Mouse (Mus musculus) CH12.LX (cell line): Measurements from ENCODE around the gene Slc4a11. TPM values are rescaled to one million over a fixed set of nuclear protein-coding genes. Genes with fewer than 3 reads are reported as not detected.

Experiments used
- DNase-seq: peaks from one replicate; pipeline ENCODE4 v3.0.0-alpha.2; 2013; ENCODE audit errors: extremely low read depth
- H3K27ac ChIP-seq: 2 replicates; pipeline ENCODE4 v1.5.1; 2012; ENCODE audit warnings: low read depth, mild to moderate bottlenecking, control low read depth, moderate library complexity; ENCODE audit not compliant: insufficient read depth
- H3K27me3 ChIP-seq: replicated peaks from 2 replicates; pipeline ENCODE3; 2012; ENCODE audit warnings: inconsistent platforms
- H3K36me3 ChIP-seq, 2 experiments: replicated peaks in 1 of 2; 2 replicates each; pipeline versions ENCODE3 to v1.6.1; 2012; ENCODE audit warnings: inconsistent platforms in 1 of 2, low read length in 1 of 2, mild to moderate bottlenecking in 1 of 2, mixed read lengths in 1 of 2, moderate library complexity in 1 of 2; ENCODE audit not compliant: control insufficient read depth in 1 of 2, insufficient read depth in 1 of 2
- H3K4me1 ChIP-seq, 2 experiments: 2 replicates each; pipeline ENCODE4 v1.6.1; 2012; ENCODE audit warnings: inconsistent platforms in 1 of 2, moderate library complexity in 1 of 2; ENCODE audit not compliant: insufficient read depth in 2 of 2, control insufficient read depth in 1 of 2
- H3K4me2 ChIP-seq: 2 replicates; pipeline ENCODE4 v1.6.1; 2012; ENCODE audit warnings: low read depth, mild to moderate bottlenecking, control low read depth; ENCODE audit not compliant: poor library complexity, insufficient read depth, severe bottlenecking
- H3K4me3 ChIP-seq, 3 experiments: fragments of 150-350 bp in 1 of 3; sonication (generic) in 1 of 3; replicated peaks in 1 of 3; 2 replicates each; pipeline versions ENCODE3 to v1.5.1; 2011 to 2012; ENCODE audit warnings: low read depth in 2 of 3, low read length in 2 of 3, mild to moderate bottlenecking in 2 of 3, moderate library complexity in 2 of 3, control low read depth in 1 of 3, improper control_type of control experiment in 1 of 3, inconsistent platforms in 1 of 3, mixed read lengths in 1 of 3; ENCODE audit not compliant: poor library complexity in 1 of 3
- H3K79me2 ChIP-seq: replicated peaks from 2 replicates; pipeline ENCODE4 v1.6.1; 2012; ENCODE audit warnings: mild to moderate bottlenecking, moderate library complexity; ENCODE audit not compliant: control insufficient read depth, poor library complexity, insufficient read depth, severe bottlenecking; ENCODE audit errors: extremely low read depth
- H3K9ac ChIP-seq: 2 replicates; pipeline ENCODE4 v1.6.1; 2012; ENCODE audit warnings: low read depth, mild to moderate bottlenecking, control low read depth, moderate library complexity; ENCODE audit not compliant: insufficient read depth
- H3K9me3 ChIP-seq: replicated peaks from 2 replicates; pipeline ENCODE3; 2012; ENCODE audit warnings: low read length, inconsistent platforms, mixed read lengths
- CHD1 ChIP-seq: IDR thresholded peaks from 2 replicates; pipeline ENCODE4 v1.6.1; 2012; ENCODE audit warnings: low read depth, low read length, improper control_type of control experiment, inconsistent platforms
- E2F4 ChIP-seq: IDR thresholded peaks from 2 replicates; pipeline ENCODE4 v1.6.1; 2011; ENCODE audit warnings: low read depth, low read length, improper control_type of control experiment; ENCODE audit not compliant: insufficient replicate concordance
- EP300 ChIP-seq: IDR thresholded peaks from 2 replicates; pipeline ENCODE4 v1.6.1; 2011; ENCODE audit warnings: low read length, improper control_type of control experiment
- ETS1 ChIP-seq: conservative IDR thresholded peaks from 2 replicates; pipeline ENCODE4 v1.6.1; 2012; ENCODE audit warnings: low read depth, mild to moderate bottlenecking, inconsistent platforms, low read length, improper control_type of control experiment, moderate library complexity
- GABPA ChIP-seq: IDR thresholded peaks from 2 replicates; pipeline ENCODE4 v1.6.1; 2012; ENCODE audit warnings: low read depth, low read length, improper control_type of control experiment, inconsistent platforms; ENCODE audit not compliant: insufficient replicate concordance
- HCFC1 ChIP-seq: IDR thresholded peaks from 2 replicates; pipeline ENCODE4 v1.6.1; 2012; ENCODE audit warnings: low read depth, mild to moderate bottlenecking, inconsistent platforms, low read length, improper control_type of control experiment
- IRF4 ChIP-seq: IDR thresholded peaks from 2 replicates; pipeline ENCODE4 v1.6.1; 2014; ENCODE audit warnings: low read depth, mild to moderate bottlenecking, inconsistent platforms, low read length, improper control_type of control experiment
- MAFK ChIP-seq: IDR thresholded peaks from 2 replicates; pipeline ENCODE4 v1.6.1; 2011; ENCODE audit warnings: low read length, improper control_type of control experiment; ENCODE audit not compliant: insufficient replicate concordance
- MAX ChIP-seq: IDR thresholded peaks from 2 replicates; pipeline ENCODE4 v1.6.1; 2011; ENCODE audit warnings: low read length, improper control_type of control experiment
- MAZ ChIP-seq: IDR thresholded peaks from 2 replicates; pipeline ENCODE4 v1.6.1; 2012; ENCODE audit warnings: low read depth, mild to moderate bottlenecking, inconsistent platforms, low read length, improper control_type of control experiment, moderate library complexity
- MEF2A ChIP-seq: IDR thresholded peaks from 2 replicates; pipeline ENCODE4 v1.6.1; 2014; ENCODE audit warnings: low read depth, mild to moderate bottlenecking, inconsistent platforms, low read length, improper control_type of control experiment, borderline replicate concordance
- MXI1 ChIP-seq: IDR thresholded peaks from 2 replicates; pipeline ENCODE4 v1.6.1; 2011; ENCODE audit warnings: mild to moderate bottlenecking, low read depth, low read length, improper control_type of control experiment
- NELFE ChIP-seq: IDR thresholded peaks from 2 replicates; pipeline ENCODE4 v1.6.1; 2011; ENCODE audit warnings: low read depth, low read length, improper control_type of control experiment
- PAX5 ChIP-seq: IDR thresholded peaks from 2 replicates; pipeline ENCODE4 v1.6.1; 2012; ENCODE audit warnings: low read length, inconsistent platforms, mixed read lengths
- POLR2A ChIP-seq: IDR thresholded peaks from 2 replicates; pipeline ENCODE4 v1.6.1; 2011; ENCODE audit warnings: low read depth, mild to moderate bottlenecking, improper control_type of control experiment, low read length
- RAD21 ChIP-seq: IDR thresholded peaks from 2 replicates; pipeline ENCODE4 v1.6.1; 2011; ENCODE audit warnings: low read depth, mild to moderate bottlenecking, low read length, improper control_type of control experiment, moderate library complexity
- RCOR1 ChIP-seq: conservative IDR thresholded peaks from 2 replicates; pipeline ENCODE4 v1.6.1; 2012; ENCODE audit warnings: low read depth, mild to moderate bottlenecking, inconsistent platforms, low read length, improper control_type of control experiment
- SMC3 ChIP-seq: IDR thresholded peaks from 2 replicates; pipeline ENCODE4 v1.6.1; 2011; ENCODE audit warnings: low read depth, low read length, improper control_type of control experiment
- TBP ChIP-seq: conservative IDR thresholded peaks from 2 replicates; pipeline ENCODE4 v1.6.1; 2011; ENCODE audit warnings: low read depth, low read length, improper control_type of control experiment
- TCF12 ChIP-seq: IDR thresholded peaks from 2 replicates; pipeline ENCODE4 v1.6.1; 2014; ENCODE audit warnings: low read depth, mild to moderate bottlenecking, inconsistent platforms, low read length, improper control_type of control experiment
- ZKSCAN1 ChIP-seq: IDR thresholded peaks from 2 replicates; pipeline ENCODE4 v1.6.1; 2012; ENCODE audit warnings: low read depth, inconsistent platforms, low read length, improper control_type of control experiment, borderline replicate concordance
- dilution Hi-C: fragments of 300-500 bp; cut with MboI; formaldehyde crosslinking; loops from 2 replicates; pipeline ENCODE4 v1.14.3; 2020; ENCODE audit warnings: low sequenced_read_pairs; ENCODE audit not compliant: extremely low pct_unique_long_range_greater_than_20kb, extremely low pct_ligation_motif_present
- in situ Hi-C: fragments of 300-500 bp; cut with MboI; formaldehyde crosslinking; loops from 3 replicates; pipeline ENCODE4 v1.14.3; 2019; ENCODE audit warnings: low sequenced_read_pairs, low pct_ligation_motif_present, low pct_unique_long_range_greater_than_20kb, mixed read lengths
- polyA plus RNA-seq: library from polyadenylated mRNA; unstranded; fragments of >175 nt; gene quantifications from 2 replicates; pipeline ENCODE4 v1.2.1, GENCODE M21; 2012; ENCODE audit warnings: low read depth; ENCODE audit not compliant: insufficient read length
- total RNA-seq, 2 experiments: library from RNA; depleted of rRNA; stranded (reverse); fragments of 300-350 nt in 1 of 2; fragments of >200 nt in 1 of 2; gene quantifications; 2 replicates each; pipeline ENCODE4 v1.2.3; 2012 to 2014

The Slc4a11 gene
- total and polyA plus RNA-seq, 3 experiments, result 0.21 to 0.30 (median 0.27) TPM

- dilution Hi-C loops, result no loop called here
- no peaks in the 10 kb centered on the region for H3K79me2 ChIP-seq
- no peak for DNase-seq
- H3K4me3 ChIP-seq, result no peak overlapping the region
- H3K4me1 ChIP-seq, result peaks cover 7 to 25% of the 10 kb centered on the region in 2 experiments
- H3K27ac ChIP-seq, result no peak overlapping the region
- H3K9me3 ChIP-seq, result no peaks in the 10 kb centered on the region
- in situ Hi-C loops, result no loop called here
- H3K27me3 ChIP-seq, result peaks cover 3% of the 10 kb centered on the region
- H3K9ac ChIP-seq, result no peak overlapping the region
- H3K4me2 ChIP-seq, result no peak overlapping the region
- H3K36me3 ChIP-seq, result peaks cover 3 to 29% of the 10 kb centered on the region in 2 experiments
- TF ChIP-seq MAFK, result no peak
- no peak for TF ChIP-seq MXI1
- no peak for TF ChIP-seq TCF12
- TF ChIP-seq SMC3, result no peak
- TF ChIP-seq ZKSCAN1, result no peak
These were observed 58.0 kb downstream of the Slc4a11 start for GRCm38 (mm10) chr2:130639276-130639675.

GRCm38 (mm10) chr2:130638101-130638611 is 59.2 kb downstream of the Slc4a11 start:
- Histone ChIP-seq H3K36me3 (peaks cover 3 to 33% of the 10 kb centered on the region in 2 experiments), H3K9ac (no peak overlapping the region), H3K27me3 (peaks cover 3% of the 10 kb centered on the region), H3K9me3 (no peaks in the 10 kb centered on the region), H3K27ac (no peak overlapping the region), H3K79me2 (no peaks in the 10 kb centered on the region), H3K4me1 (peaks cover 11 to 31% of the 10 kb centered on the region in 2 experiments), H3K4me2 (no peak overlapping the region), H3K4me3 (no peak overlapping the region)
- in situ Hi-C loops (no loop called here), dilution Hi-C loops (no loop called here)
- no peak for TF ChIP-seq PAX5
- no peak for TF ChIP-seq RCOR1
- TF ChIP-seq E2F4, result no peak
- no peak for TF ChIP-seq GABPA
- TF ChIP-seq POLR2A, result no peak
- no peak for TF ChIP-seq TBP
- DNase-seq, result no peak

- Histone ChIP-seq H3K4me2 (no peak overlapping the region), H3K27me3 (no peaks in the 10 kb centered on the region), H3K9ac (no peak overlapping the region), H3K9me3 (no peaks in the 10 kb centered on the region), H3K4me3 (no peak overlapping the region), H3K4me1 (peaks cover 13 to 27% of the 10 kb centered on the region in 2 experiments), H3K79me2 (no peaks in the 10 kb centered on the region), H3K36me3 (peaks cover 3 to 33% of the 10 kb centered on the region in 2 experiments), H3K27ac (no peak overlapping the region)
- TF ChIP-seq HCFC1, result no peak
- no peak for TF ChIP-seq MEF2A
- no peak for TF ChIP-seq ZKSCAN1
- TF ChIP-seq POLR2A, result no peak
- TF ChIP-seq NELFE, result no peak
- TF ChIP-seq IRF4, result no peak
- no peak for TF ChIP-seq MXI1
- no peak for TF ChIP-seq MAZ
- TF ChIP-seq ETS1, result no peak
- no peak for TF ChIP-seq CHD1
- TF ChIP-seq MAX, result no peak
- no peak for TF ChIP-seq TCF12
- TF ChIP-seq RAD21, result no peak
- TF ChIP-seq EP300, result no peak
- DNase-seq, result no peak
- dilution Hi-C loops (no loop called here), in situ Hi-C loops (no loop called here)
These were observed 61.5 kb downstream of the Slc4a11 start for GRCm38 (mm10) chr2:130635847-130636246.
